Mouse (Mus musculus) C2C12 (cell line): ENCODE results near the gene Pate2.

Source experiments
- CEBPB ChIP-seq: IDR thresholded peaks from one replicate; pipeline ENCODE4 v1.6.1; 2011; ENCODE audit warnings: low read depth, mild to moderate bottlenecking, control low read depth, moderate library complexity
- CTCF ChIP-seq: IDR thresholded peaks from one replicate; pipeline ENCODE4 v1.5.1; 2011; ENCODE audit not compliant: control insufficient read depth, insufficient read depth, insufficient read length
- FOSL1 ChIP-seq: IDR thresholded peaks from one replicate; pipeline ENCODE4 v1.8.0; 2011; ENCODE audit warnings: mild to moderate bottlenecking, low read length; ENCODE audit not compliant: poor library complexity, insufficient read depth, severe bottlenecking
- MAX ChIP-seq: IDR thresholded peaks from one replicate; pipeline ENCODE4 v1.6.1; 2011; ENCODE audit warnings: mild to moderate bottlenecking, control low read depth
- MYOD1 ChIP-seq: IDR thresholded peaks from one replicate; pipeline ENCODE4 v1.6.1; 2011; ENCODE audit warnings: low read depth; ENCODE audit not compliant: control insufficient read depth, insufficient read length
- MYOG ChIP-seq: IDR thresholded peaks from one replicate; pipeline ENCODE4 v1.6.1; 2011; ENCODE audit not compliant: control insufficient read depth, insufficient read length; ENCODE audit errors: extremely low read depth
- USF1 ChIP-seq: IDR thresholded peaks from one replicate; pipeline ENCODE4 v1.6.1; 2011; ENCODE audit warnings: low read depth, mild to moderate bottlenecking, control low read depth, moderate library complexity

DNA sequence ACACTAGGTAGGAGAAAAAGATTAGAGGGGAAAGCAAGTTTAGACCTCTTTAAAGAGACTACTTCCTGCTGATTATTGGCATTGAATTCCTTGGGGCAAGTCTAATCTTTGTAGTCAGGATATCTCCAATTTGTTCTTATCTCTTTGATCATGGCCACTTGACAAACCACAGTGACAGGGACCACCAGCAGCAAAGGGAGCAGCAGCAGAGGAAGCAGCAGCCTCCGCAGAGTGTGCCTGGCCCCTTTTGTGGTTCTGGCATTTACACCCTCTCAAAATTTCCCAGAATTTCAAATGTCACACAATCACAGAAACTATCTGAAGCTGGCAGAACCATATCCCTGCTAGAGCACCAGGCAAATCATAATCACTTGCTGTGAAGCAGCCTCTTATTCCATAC is 17.6 kb downstream of the Pate2 start:
- TF ChIP-seq CTCF (no peak), MAX (no peak), USF1 (no peak), MYOD1 (no peak), FOSL1 (no peak), MYOG (no peak), CEBPB (no peak)
